Mouse (Mus musculus) midbrain, embryonic 11.5 days (tissue): Measurements from ENCODE around the gene Chst4. TPM values are rescaled to one million over a fixed set of nuclear protein-coding genes. Genes with fewer than 3 reads are reported as not detected.
A peak's percentile ranks its signal among the peaks of the same experiment; 100 is the strongest.

Source experiments
- ATAC-seq: fragments of 200-750 bp; cut with Nextera tagmentation; 2 replicates; pipeline ENCODE4 v1.8.0; 2017; ENCODE audit warnings: moderate TSS enrichment, moderate library complexity; ENCODE audit not compliant: low FRiP score
- DNase-seq: peaks from one replicate; pipeline ENCODE4 v3.0.0; 2015; ENCODE audit warnings: low spot score; ENCODE audit errors: missing footprints
- H3K27ac ChIP-seq: fragments of 300-500 bp; sonication (generic); 2 replicates; pipeline ENCODE4 v1.5.1; 2014; ENCODE audit warnings: low read depth, low read length
- H3K27me3 ChIP-seq: fragments of 300-500 bp; sonication (generic); 2 replicates; pipeline ENCODE4 v1.6.1; 2014; ENCODE audit warnings: mild to moderate bottlenecking, low read length, moderate library complexity, mixed read lengths; ENCODE audit not compliant: control insufficient read depth, insufficient read depth
- H3K36me3 ChIP-seq: fragments of 300-500 bp; sonication (generic); 2 replicates; pipeline ENCODE4 v1.6.1; 2014; ENCODE audit warnings: mild to moderate bottlenecking, low read length, moderate library complexity, mixed read lengths; ENCODE audit not compliant: control insufficient read depth, insufficient read depth
- H3K4me1 ChIP-seq: fragments of 300-500 bp; sonication (generic); 2 replicates; pipeline ENCODE4 v1.6.1; 2014; ENCODE audit warnings: low read length; ENCODE audit not compliant: control insufficient read depth, insufficient read depth
- H3K4me2 ChIP-seq: fragments of 300-500 bp; sonication (generic); 2 replicates; pipeline ENCODE4 v1.6.1; 2014; ENCODE audit warnings: mild to moderate bottlenecking, moderate library complexity
- H3K4me3 ChIP-seq: fragments of 300-500 bp; sonication (generic); 2 replicates; pipeline ENCODE4 v1.5.1; 2014; ENCODE audit warnings: low read depth, low read length
- H3K9ac ChIP-seq: fragments of 300-500 bp; sonication (generic); 2 replicates; pipeline ENCODE4 v1.6.1; 2014; ENCODE audit warnings: low read length
- H3K9me3 ChIP-seq: fragments of 300-500 bp; sonication (generic); 2 replicates; pipeline ENCODE4 v1.6.1; 2016; ENCODE audit warnings: low read length; ENCODE audit not compliant: control insufficient read depth
- WGBS: fragments of 180-500 bp; shearing (Covaris S2); extraction: QIAGEN DNeasy Blood & Tissue Kit; methylation state at CpG from one replicate; pipeline ENCODE4 v1.1.7; 2014; 5-methylcytosine and 5-hydroxymethylcytosine counted together
- polyA plus RNA-seq: library from polyadenylated mRNA; unstranded; fragments of >200 nt; fragmentation: Nextera tagmentation; extraction: Ambion mirVana; gene quantifications from 2 replicates; pipeline ENCODE4 v1.2.1, GENCODE M21; 2014

Chst4 gene
- not detected in 2 replicates for polyA plus RNA-seq

DNA sequence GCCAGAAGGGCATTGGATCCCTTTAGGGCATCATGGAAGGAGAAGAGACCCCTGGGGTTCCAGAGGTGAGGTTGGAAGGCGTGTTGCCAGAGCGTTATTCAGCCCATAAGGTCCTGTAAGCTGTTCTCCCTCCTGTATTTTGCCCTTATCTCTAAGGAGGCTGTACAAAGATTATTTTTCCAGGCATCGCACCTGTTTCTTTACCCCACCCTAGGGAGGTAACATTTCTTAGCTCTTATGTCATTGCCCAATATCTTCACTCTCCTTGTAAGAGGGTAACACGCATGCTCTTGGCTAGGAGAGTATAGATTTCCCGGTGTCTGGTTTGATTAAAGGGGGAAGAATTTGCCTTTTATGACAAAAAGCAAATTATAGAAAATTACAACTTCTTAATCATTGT, at the start of gene Chst4:
Gene Chst4, minus strand, starts transcription at position 82 of the 400 bp plus-strand sequence.
- Histone ChIP-seq H3K9ac (no peak within 1 kb of the TSS), H3K27ac (no peak within 1 kb of the TSS), H3K9me3 (no peaks in the 10 kb centered on the region), H3K4me1 (no peaks in the 10 kb centered on the region), H3K27me3 (no peaks in the 10 kb centered on the region), H3K36me3 (no peaks in the 10 kb centered on the region), H3K4me3 (no peak within 1 kb of the TSS), H3K4me2 (no peak within 1 kb of the TSS)
- WGBS = 84% methylated on average over 5 of the region's 5 CpGs
- ATAC-seq = no peak
- DNase-seq = no peak

DNA sequence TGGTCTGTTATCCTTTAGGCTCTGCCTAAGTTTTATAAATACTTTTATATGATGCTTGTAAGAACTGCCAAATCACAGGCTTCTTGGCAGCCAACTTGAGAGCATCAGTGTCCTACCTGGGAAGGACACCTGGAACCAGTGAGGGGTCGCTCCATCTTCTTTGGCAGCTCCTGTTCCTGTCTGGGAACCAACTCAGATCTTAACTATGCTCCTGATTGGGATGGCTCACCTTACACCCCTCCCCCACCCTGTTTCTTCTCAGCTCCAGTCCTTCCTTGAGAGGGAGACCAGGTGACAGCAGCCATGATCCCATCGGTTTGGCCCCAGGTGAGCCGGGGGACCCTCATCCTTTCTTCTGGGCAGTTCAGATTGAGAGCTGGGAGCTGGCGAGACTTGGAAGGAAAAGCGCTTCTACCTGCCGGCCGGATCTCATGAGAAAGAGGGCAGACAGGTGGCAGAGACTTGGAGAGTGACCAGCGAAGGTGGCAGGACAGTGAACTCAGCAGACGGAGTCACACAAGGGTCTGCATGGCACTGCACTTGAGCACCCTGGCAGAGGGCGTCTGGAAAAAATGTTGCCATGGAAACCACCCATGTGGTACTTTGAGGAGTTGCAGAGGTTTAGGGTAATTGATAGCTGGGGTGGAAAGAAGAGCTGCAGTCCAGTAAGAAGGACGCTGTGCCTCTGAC, 43.0 kb upstream of the Chst4 start:
- H3K9ac ChIP-seq = no peak overlapping the region
- no peak overlapping the region for H3K4me3 ChIP-seq
- H3K9me3 ChIP-seq = no peaks in the 10 kb centered on the region
- 82% methylated on average over 11 of the region's 11 CpGs for WGBS
- H3K27ac ChIP-seq = no peak overlapping the region
- no peak overlapping the region for H3K4me2 ChIP-seq
- no peak for DNase-seq
- H3K36me3 ChIP-seq = peaks cover 17% of the 10 kb centered on the region
- no peak for ATAC-seq
- H3K27me3 ChIP-seq = no peaks in the 10 kb centered on the region
- peaks cover 7% of the 10 kb centered on the region for H3K4me1 ChIP-seq

DNA sequence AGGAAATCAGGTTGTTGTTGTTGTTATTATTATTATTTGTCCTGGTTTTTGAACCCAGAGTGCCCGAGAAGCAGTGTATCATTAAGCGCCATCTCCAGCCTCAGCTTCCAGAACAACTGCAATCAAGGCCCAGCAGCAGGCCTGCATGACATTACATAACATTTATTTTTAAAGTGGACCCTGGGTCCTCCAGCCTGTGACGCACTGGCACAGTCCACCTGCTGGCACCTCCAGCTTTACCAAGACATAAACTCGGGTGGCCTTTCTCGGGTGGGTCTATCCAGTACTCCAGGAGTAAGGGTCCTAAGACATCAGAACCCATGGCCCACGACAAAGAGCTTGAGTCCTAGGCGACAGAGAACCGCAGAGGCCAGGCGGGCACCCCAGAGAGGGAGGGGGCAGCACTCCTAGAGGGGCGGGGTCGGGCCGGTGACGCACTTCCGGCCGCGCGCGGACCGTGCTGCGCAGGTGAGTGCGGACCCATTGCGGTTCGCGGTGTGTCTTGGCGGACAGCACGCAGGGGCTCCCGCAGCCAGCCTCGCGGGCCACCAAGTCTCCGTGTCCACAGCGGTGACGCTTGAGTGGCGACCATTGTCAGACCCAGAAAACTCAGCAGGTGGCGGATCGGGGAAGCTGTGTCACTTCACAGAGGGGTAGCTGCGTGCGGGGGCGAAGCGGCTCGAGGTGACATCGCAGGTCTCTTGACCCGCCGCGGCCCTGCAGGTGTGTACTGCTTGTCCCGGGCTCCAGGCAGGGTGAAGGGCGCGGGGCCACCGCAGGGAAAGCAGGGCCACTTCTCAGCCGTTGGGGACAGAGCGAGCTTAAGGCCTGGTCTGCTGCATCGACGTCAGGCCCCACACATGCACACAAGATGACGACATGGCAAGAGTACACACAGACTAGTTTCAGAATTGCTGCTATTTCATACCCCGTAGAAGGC, 40.0 kb upstream of the Chst4 start, which contains the start of gene Zfp612:
Gene Zfp612, plus strand, starts transcription at position 465 of the 940 bp plus-strand sequence.
- Histone ChIP-seq H3K9ac (peak within 1 kb of the TSS; percentile 77), H3K36me3 (0 out of 2 replicates have a peak, but pooled peaks cover 2% of the 10 kb centered on the region), H3K27ac (no peak within 1 kb of the TSS), H3K4me1 (peaks cover 7% of the 10 kb centered on the region), H3K27me3 (no peaks in the 10 kb centered on the region), H3K4me2 (peak within 1 kb of the TSS; percentile 89), H3K9me3 (no peaks in the 10 kb centered on the region), H3K4me3 (peak within 1 kb of the TSS; percentile 71)
- DNase-seq (peak; percentile 98), ATAC-seq (peak; percentile 96)
- WGBS = 8% methylated on average over 53 of the region's 54 CpGs

GRCm38 (mm10) chr8:110074496-110074895, 35.0 kb upstream of the Chst4 start:
- H3K4me1 ChIP-seq = no peaks in the 10 kb centered on the region
- H3K27me3 ChIP-seq = no peaks in the 10 kb centered on the region
- WGBS = 86% methylated on average over 8 of the region's 8 CpGs
- no peak overlapping the region for H3K27ac ChIP-seq
- no peak overlapping the region for H3K4me3 ChIP-seq
- no peak for ATAC-seq
- no peak overlapping the region for H3K4me2 ChIP-seq
- no peaks in the 10 kb centered on the region for H3K36me3 ChIP-seq
- no peak overlapping the region for H3K9ac ChIP-seq
- DNase-seq = no peak
- H3K9me3 ChIP-seq = no peaks in the 10 kb centered on the region

GRCm38 (mm10) chr8:110071600-110071999, 32.1 kb upstream of the Chst4 start:
- H3K4me1 ChIP-seq = no peaks in the 10 kb centered on the region
- no peaks in the 10 kb centered on the region for H3K9me3 ChIP-seq
- no peaks in the 10 kb centered on the region for H3K27me3 ChIP-seq
- no peak overlapping the region for H3K4me3 ChIP-seq
- DNase-seq (peak; percentile 96), ATAC-seq (peak; percentile 57; the same call in 1 of the 2 replicates)
- no peaks in the 10 kb centered on the region for H3K36me3 ChIP-seq
- H3K4me2 ChIP-seq = no peak overlapping the region
- 17% methylated on average over 9 of the region's 9 CpGs for WGBS
- H3K27ac ChIP-seq = no peak overlapping the region
- no peak overlapping the region for H3K9ac ChIP-seq

- no peaks in the 10 kb centered on the region for H3K27me3 ChIP-seq
- 92% methylated on average over 4 of the region's 4 CpGs for WGBS
- no peaks in the 10 kb centered on the region for H3K4me1 ChIP-seq
- no peak for ATAC-seq
- H3K27ac ChIP-seq = no peak overlapping the region
- no peaks in the 10 kb centered on the region for H3K36me3 ChIP-seq
- no peak overlapping the region for H3K4me2 ChIP-seq
- H3K9me3 ChIP-seq = no peaks in the 10 kb centered on the region
- DNase-seq = no peak
- H3K4me3 ChIP-seq = no peak overlapping the region
- H3K9ac ChIP-seq = no peak overlapping the region
Observed at GRCm38 (mm10) chr8:110069706-110070105, 30.2 kb upstream of the Chst4 start.

GRCm38 (mm10) chr8:110065676-110066075, 26.1 kb upstream of the Chst4 start:
- Histone ChIP-seq H3K4me2 (no peak overlapping the region), H3K27me3 (no peaks in the 10 kb centered on the region), H3K27ac (no peak overlapping the region), H3K36me3 (no peaks in the 10 kb centered on the region), H3K4me1 (no peaks in the 10 kb centered on the region), H3K4me3 (no peak overlapping the region), H3K9ac (no peak overlapping the region), H3K9me3 (no peaks in the 10 kb centered on the region)
- 95% methylated on average over 4 of the region's 4 CpGs for WGBS
- ATAC-seq (no peak), DNase-seq (no peak)

DNA sequence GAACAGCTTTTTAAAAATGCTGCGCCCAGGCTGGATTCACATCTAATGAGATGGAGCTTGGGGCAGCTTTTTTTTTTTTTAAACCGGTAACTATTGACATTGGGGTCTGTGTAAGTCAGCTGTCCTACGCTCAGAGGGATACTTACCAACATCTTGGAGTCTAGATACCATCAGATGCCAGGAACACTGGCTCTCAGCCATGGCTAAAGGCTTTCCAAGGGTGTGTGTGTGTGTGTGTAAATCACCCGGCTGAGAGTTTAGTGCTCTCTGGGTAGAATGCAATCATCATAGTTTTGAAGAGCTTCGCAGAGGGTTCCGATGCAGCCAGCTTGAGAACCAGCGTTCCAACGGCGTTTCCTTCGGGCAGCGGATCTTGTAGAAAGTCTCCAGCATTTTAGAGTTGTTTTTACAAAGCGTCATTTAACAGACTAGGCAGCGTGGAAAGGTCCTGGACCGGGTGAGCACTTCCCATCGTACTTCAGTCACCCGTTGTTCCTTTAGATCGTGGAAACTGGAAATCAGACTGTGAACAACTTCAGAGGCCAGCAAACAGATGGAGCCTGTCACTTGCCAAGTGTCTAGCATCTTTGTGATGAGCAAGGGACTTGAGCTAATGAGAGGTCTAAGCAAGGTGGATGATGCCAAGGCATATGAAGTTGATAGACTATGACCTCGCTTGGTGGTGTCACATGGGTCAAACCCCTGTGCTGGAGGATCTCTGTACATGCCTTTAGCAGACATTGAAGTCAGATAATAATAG, 25.2 kb upstream of the Chst4 start:
- no peak for ATAC-seq
- no peaks in the 10 kb centered on the region for H3K9me3 ChIP-seq
- H3K4me2 ChIP-seq = no peak overlapping the region
- H3K9ac ChIP-seq = no peak overlapping the region
- no peaks in the 10 kb centered on the region for H3K27me3 ChIP-seq
- no peak overlapping the region for H3K27ac ChIP-seq
- no peak overlapping the region for H3K4me3 ChIP-seq
- H3K36me3 ChIP-seq = no peaks in the 10 kb centered on the region
- DNase-seq = no peak
- no peaks in the 10 kb centered on the region for H3K4me1 ChIP-seq
- 93% methylated on average over 18 of the region's 18 CpGs for WGBS
